Mouse (Mus musculus) lung, postnatal 0 days (tissue): Measurements from ENCODE around the gene Kif12. TPM values are rescaled to one million over a fixed set of nuclear protein-coding genes. Genes with fewer than 3 reads are reported as not detected.
A peak's percentile ranks its signal among the peaks of the same experiment; 100 is the strongest.

ENCODE experiments used
- ATAC-seq: fragments of 200-750 bp; cut with Nextera tagmentation; 2 replicates; pipeline ENCODE4 v1.8.0; 2017; ENCODE audit warnings: moderate library complexity
- DNase-seq: peaks from one replicate; pipeline ENCODE4 v3.0.0-alpha.2; 2016; ENCODE audit warnings: low spot score
- H3K27ac ChIP-seq: fragments of 300-500 bp; sonication (generic); 2 replicates; pipeline ENCODE4 v1.5.1; 2014; ENCODE audit warnings: antibody characterized with exemption, mild to moderate bottlenecking, low read length, mixed read lengths
- H3K27me3 ChIP-seq: fragments of 300-500 bp; sonication (generic); replicated peaks from 2 replicates; pipeline ENCODE4 v1.6.1; 2014; ENCODE audit warnings: low read length, mixed read lengths; ENCODE audit not compliant: insufficient read depth
- H3K36me3 ChIP-seq: fragments of 300-500 bp; sonication (generic); 2 replicates; pipeline ENCODE4 v1.6.1; 2014; ENCODE audit warnings: low read length, mixed read lengths; ENCODE audit not compliant: insufficient read depth
- H3K4me1 ChIP-seq: fragments of 300-500 bp; sonication (generic); 2 replicates; pipeline ENCODE4 v1.6.1; 2014; ENCODE audit warnings: antibody characterized with exemption, low read depth, low read length, mixed read lengths; ENCODE audit not compliant: insufficient read depth
- H3K4me2 ChIP-seq: fragments of 300-500 bp; sonication (generic); replicated peaks from 2 replicates; pipeline ENCODE4 v1.6.1; 2014; ENCODE audit warnings: low read depth, mild to moderate bottlenecking, low read length, moderate library complexity, mixed read lengths
- H3K4me3 ChIP-seq: fragments of 300-500 bp; sonication (generic); 2 replicates; pipeline ENCODE4 v1.5.1; 2014; ENCODE audit warnings: low read depth, low read length
- H3K9ac ChIP-seq: fragments of 300-500 bp; sonication (generic); replicated peaks from 2 replicates; pipeline ENCODE4 v1.6.1; 2014; ENCODE audit warnings: low read depth, mild to moderate bottlenecking
- H3K9me3 ChIP-seq: fragments of 300-500 bp; sonication (generic); 2 replicates; pipeline ENCODE4 v1.6.1; 2016; ENCODE audit warnings: low read length, mixed read lengths
- CTCF ChIP-seq: IDR thresholded peaks from 2 replicates; pipeline ENCODE4 v1.5.1; 2016; ENCODE audit warnings: antibody characterized with exemption, mild to moderate bottlenecking
- EP300 ChIP-seq: IDR thresholded peaks from 2 replicates; pipeline ENCODE4 v1.6.1; 2016; ENCODE audit warnings: antibody characterized with exemption, mild to moderate bottlenecking, control low read depth
- WGBS: fragments of 180-500 bp; shearing (Covaris S2); extraction: QIAGEN DNeasy Blood & Tissue Kit; methylation state at CpG from one replicate; pipeline ENCODE4 v1.1.7; 2014; 5-methylcytosine and 5-hydroxymethylcytosine counted together
- polyA plus RNA-seq: library from polyadenylated mRNA; unstranded; fragments of >200 nt; fragmentation: Nextera tagmentation; extraction: Ambion mirVana; gene quantifications from 2 replicates; pipeline ENCODE4 v1.2.1, GENCODE M21; 2015

The Kif12 gene
- polyA plus RNA-seq, 1 experiment from 2014 or later: not detected

DNA sequence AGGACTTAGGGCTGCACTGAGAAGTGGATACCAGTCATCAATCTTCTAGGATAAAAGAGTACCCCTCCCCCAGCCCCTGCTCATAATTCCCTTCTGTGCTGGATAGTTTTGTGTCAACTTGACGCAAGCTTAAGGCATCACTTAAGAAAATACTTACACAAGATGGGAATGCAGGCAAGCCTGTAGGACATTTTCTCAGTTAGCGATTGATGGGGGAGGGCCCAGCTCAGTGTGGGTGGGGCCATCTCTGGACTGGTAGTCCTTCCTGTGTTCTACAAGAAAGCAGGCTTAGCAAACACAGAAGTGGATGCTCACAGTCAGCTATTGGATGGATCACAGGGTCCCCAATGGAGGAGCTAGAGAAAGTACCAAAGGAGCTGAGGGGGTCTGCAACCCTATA lies 22.4 kb upstream of the Kif12 start:
- TF ChIP-seq EP300 (no peak), CTCF (no peak)
- no peak overlapping the region for H3K9ac ChIP-seq
- ATAC-seq: peak; percentile 63
- no peaks in the 10 kb centered on the region for H3K36me3 ChIP-seq
- 60% methylated on average over 2 of the region's 2 CpGs for WGBS
- H3K27ac ChIP-seq: no peak overlapping the region
- no peak overlapping the region for H3K4me2 ChIP-seq
- no peaks in the 10 kb centered on the region for H3K27me3 ChIP-seq
- H3K4me3 ChIP-seq: no peak overlapping the region
- peak; percentile 47 for DNase-seq
- no peaks in the 10 kb centered on the region for H3K4me1 ChIP-seq
- H3K9me3 ChIP-seq: no peaks in the 10 kb centered on the region

DNA sequence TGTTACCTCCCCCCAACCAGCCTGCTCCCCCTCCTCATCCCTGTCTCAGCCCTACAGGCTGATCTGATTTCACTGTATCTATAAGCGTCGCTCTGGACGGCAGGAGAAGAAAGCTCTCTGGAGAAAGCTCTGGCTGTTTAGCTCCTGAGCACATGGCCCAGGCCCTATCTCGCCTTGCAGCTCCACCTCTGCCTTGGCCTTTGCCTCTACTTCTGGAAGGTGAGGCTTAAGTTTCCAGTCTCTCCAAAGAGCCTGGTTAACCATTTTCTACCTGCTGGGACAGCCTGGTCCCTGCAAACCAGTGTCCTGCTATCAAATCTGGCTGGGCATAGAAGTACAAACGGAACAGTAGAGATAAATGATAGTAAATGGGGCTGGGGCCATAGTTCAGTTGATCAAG lies 19.7 kb upstream of the Kif12 start:
- no peak overlapping the region for H3K4me3 ChIP-seq
- no peak for ATAC-seq

DNA sequence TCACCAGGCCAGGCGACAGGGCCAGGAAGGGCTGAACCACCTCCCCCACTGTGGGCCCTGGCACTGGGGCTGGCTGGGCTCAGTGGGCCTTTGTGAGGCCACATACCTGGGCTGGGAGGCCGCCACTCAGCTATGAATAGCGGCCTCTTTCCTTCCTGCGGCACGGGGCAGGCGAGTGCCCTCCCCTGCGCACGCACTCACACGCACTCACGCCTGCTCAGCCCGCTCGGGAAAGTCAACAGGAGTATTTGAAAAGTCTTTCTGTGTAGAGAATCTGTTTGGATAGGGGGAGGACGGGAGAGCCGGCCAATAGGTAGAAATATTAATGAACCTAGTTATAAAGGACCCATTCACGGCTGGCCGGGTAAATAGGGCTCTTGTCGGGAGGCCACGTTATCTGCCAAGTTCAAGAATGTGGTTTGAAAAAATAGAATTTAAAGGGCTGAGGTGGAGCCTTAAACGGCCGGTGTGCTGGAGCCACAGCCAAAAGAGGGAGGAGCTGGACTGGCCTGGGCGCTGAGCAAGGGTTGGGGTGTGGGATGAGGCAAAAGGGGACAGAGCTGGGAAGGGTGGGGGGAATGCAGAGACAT lies 14.4 kb upstream of the Kif12 start:
- WGBS: 35% methylated on average over 21 of the region's 21 CpGs
- TF ChIP-seq EP300 (peak; percentile 31; the same call in 1 of the 2 replicates), CTCF (no peak; the same call in 1 of the 2 replicates)
- peak; percentile 93 for ATAC-seq
- H3K9ac ChIP-seq: no peak overlapping the region
- no peaks in the 10 kb centered on the region for H3K27me3 ChIP-seq
- peak; percentile 90 for DNase-seq
- H3K9me3 ChIP-seq: no peaks in the 10 kb centered on the region
- H3K4me3 ChIP-seq: no peak overlapping the region
- no peaks in the 10 kb centered on the region for H3K4me1 ChIP-seq
- peak overlapping the region; percentile 25; the same call in 1 of the 2 replicates for H3K4me2 ChIP-seq
- H3K27ac ChIP-seq: peak overlapping the region; percentile 57; the same call in 1 of the 2 replicates
- no peaks in the 10 kb centered on the region for H3K36me3 ChIP-seq

More for the DNA sequence above, 19.7 kb upstream of the Kif12 start:
- Histone ChIP-seq H3K9me3 (no peaks in the 10 kb centered on the region), H3K27ac (no peak overlapping the region), H3K4me1 (no peaks in the 10 kb centered on the region), H3K27me3 (no peaks in the 10 kb centered on the region), H3K36me3 (no peaks in the 10 kb centered on the region), H3K4me2 (no peak overlapping the region), H3K9ac (no peak overlapping the region)
- TF ChIP-seq CTCF: no peak
- TF ChIP-seq EP300: no peak
- no peak for DNase-seq
- 37% methylated on average over 5 of the region's 5 CpGs for WGBS

DNA sequence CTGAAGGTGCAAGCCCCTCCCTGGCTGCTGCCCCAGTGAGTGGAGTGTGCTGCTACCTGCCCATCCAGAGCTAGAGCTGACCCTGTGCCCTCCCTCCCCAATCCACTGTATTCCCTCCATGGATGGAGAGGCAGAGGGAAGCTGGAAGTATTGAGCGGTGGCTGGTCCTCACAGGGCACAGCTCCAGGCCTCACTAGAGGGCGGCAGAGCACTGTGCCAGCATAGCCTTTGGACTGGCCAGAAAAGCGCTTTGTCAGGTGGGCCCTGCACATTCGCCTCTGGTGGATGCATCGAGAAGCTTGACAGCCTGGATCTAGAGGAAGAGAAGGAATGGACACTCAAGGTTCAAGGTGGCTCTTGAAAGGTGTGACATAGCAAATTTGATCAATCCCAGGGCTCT lies 9.6 kb upstream of the Kif12 start:
- Histone ChIP-seq H3K9me3 (no peaks in the 10 kb centered on the region), H3K9ac (no peak overlapping the region), H3K27me3 (no peaks in the 10 kb centered on the region), H3K4me1 (no peaks in the 10 kb centered on the region), H3K4me2 (no peak overlapping the region), H3K4me3 (no peak overlapping the region), H3K27ac (no peak overlapping the region), H3K36me3 (no peaks in the 10 kb centered on the region)
- ATAC-seq: peak; percentile 44; the same call in 1 of the 2 replicates
- TF ChIP-seq CTCF (peak; percentile 97), EP300 (no peak)
- peak; percentile 80 for DNase-seq
- WGBS: 7% methylated on average over 5 of the region's 5 CpGs

DNA sequence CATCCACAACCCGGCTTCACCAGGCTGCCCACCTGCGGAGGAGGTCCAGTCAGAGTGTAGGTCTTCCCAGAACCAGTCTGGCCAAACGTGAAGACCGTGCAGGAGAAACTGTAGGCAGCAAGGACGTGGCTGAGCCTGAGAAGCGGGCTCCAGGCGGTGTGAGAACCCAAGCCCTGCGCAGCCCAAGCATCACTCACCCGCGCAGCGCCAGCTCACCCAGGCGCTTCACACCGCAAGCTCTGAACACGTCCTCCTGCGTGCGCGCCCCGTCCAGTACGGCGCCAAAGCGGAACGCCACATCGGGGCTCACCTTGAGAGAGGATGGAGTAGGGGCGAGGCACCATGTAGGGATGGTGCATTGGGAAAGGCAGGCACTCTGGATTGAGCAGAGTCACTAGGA lies 809 bp downstream of the Kif12 start:
- no peak for TF ChIP-seq EP300
- TF ChIP-seq CTCF: no peak
- H3K9me3 ChIP-seq: no peaks in the 10 kb centered on the region
- no peak overlapping the region for H3K27ac ChIP-seq
- no peaks in the 10 kb centered on the region for H3K4me1 ChIP-seq
- no peaks in the 10 kb centered on the region for H3K27me3 ChIP-seq
- no peak overlapping the region for H3K9ac ChIP-seq
- DNase-seq (no peak), ATAC-seq (no peak)
- H3K4me2 ChIP-seq: no peak overlapping the region
- WGBS: 24% methylated on average over 24 of the region's 24 CpGs
- no peaks in the 10 kb centered on the region for H3K36me3 ChIP-seq
- no peak overlapping the region for H3K4me3 ChIP-seq

DNA sequence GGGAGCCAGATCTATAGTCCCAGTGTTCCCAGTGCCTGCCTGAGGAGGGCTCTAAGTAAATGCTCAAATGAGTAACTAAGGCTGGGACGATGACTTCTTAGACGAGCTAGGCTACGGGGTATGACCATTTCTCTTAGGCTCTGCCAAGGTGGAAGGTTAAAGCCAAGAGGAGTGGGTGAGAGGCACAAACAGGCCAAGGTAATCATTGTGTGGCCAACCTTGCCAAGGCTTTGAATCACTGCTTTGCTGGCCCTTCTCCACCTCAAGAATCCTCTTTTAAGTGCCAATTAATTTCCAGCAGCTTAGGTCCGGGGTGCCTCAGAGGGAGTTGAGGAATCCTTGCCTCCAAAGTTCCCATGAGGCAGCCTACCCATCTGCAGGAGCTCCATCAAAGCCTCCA lies 1.9 kb downstream of the Kif12 start:
- no peaks in the 10 kb centered on the region for H3K36me3 ChIP-seq
- TF ChIP-seq CTCF (no peak), EP300 (no peak)
- no peak overlapping the region for H3K9ac ChIP-seq
- no peaks in the 10 kb centered on the region for H3K27me3 ChIP-seq
- H3K4me2 ChIP-seq: no peak overlapping the region
- no peak overlapping the region for H3K4me3 ChIP-seq
- no peaks in the 10 kb centered on the region for H3K4me1 ChIP-seq
- H3K9me3 ChIP-seq: no peaks in the 10 kb centered on the region
- whole genome bisulfite sequencing: 79% methylated on average over 4 of the region's 4 CpGs
- no peak for ATAC-seq
- no peak for DNase-seq
- H3K27ac ChIP-seq: no peak overlapping the region
